Mouse (Mus musculus): Measurements from ENCODE around the gene Tm7sf3. TPM values are rescaled to one million over a fixed set of nuclear protein-coding genes. Genes with fewer than 3 reads are reported as not detected.
A peak's percentile ranks its signal among the peaks of the same experiment; 100 is the strongest.

Tm7sf3 gene
- polyA plus RNA-seq, 1 experiment from 2014 or later = 25.2 TPM

DNA sequence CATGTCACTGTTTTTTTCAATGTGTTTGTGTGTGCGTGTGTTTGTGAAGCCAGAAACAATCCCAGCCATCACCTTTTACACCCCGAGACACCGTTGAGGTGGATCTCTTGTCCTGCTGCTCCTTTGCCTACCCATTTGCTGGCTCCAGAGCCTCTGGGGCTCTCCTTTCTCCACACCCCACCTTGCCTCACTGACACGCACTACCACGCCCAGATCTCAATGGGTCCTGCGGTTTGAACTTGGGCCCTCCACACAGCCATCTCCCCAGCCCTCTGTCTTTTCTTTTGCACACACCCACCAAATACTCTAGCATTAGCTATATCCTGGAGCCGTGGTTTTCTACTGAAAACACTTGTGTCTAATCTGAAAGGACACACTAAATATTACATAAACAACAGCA lies 30.7 kb downstream of the Tm7sf3 start:
- no peaks in the 10 kb centered on the region for H3K9me3 ChIP-seq (replicated peaks)
- no peaks in the 10 kb centered on the region for H3K27me3 ChIP-seq
- peak overlapping the region; percentile 49; the same call in 1 of the 2 replicates for H3K9ac ChIP-seq
- H3K4me2 ChIP-seq = peak overlapping the region; percentile 65
- ATAC-seq (ENCODE audit: insufficient read depth) = peak; percentile 88
- WGBS (ENCODE audit: insufficient replicate concordance) = 44% methylated on average over 7 of the region's 7 CpGs
- H3K27ac ChIP-seq (replicated peaks) = peak overlapping the region; percentile 98
- H3K4me1 ChIP-seq (replicated peaks) = peaks cover 63% of the 10 kb centered on the region
- H3K4me3 ChIP-seq (replicated peaks) = peak overlapping the region; percentile 22
- peaks cover 83% of the 10 kb centered on the region for H3K36me3 ChIP-seq (replicated peaks)

DNA sequence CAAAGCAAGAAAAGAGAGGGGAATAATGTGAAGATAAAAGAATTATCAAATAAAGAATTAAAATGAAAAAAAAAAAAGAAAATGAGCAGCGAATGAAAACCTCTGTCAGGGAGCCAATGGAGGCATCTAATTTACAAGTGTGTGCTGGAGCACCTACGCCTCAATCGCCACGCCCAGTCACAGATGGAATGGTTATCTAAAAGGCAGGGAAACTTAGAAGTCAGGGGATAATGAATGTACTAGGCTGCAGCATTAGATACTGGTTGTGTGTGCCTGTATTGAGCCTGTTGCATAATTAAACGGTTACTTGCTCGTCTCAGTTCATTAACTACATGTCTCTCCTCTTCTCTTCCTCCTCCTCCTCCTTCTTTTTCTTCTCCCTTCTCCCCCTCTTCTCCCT lies 31.2 kb downstream of the Tm7sf3 start:
- peak overlapping the region; percentile 49; the same call in 1 of the 2 replicates for H3K9ac ChIP-seq
- H3K9me3 ChIP-seq (replicated peaks) = no peaks in the 10 kb centered on the region
- H3K4me1 ChIP-seq (replicated peaks) = peaks cover 63% of the 10 kb centered on the region
- H3K27ac ChIP-seq (replicated peaks) = peak overlapping the region; percentile 98
- peaks cover 83% of the 10 kb centered on the region for H3K36me3 ChIP-seq (replicated peaks)
- no peaks in the 10 kb centered on the region for H3K27me3 ChIP-seq
- ATAC-seq (ENCODE audit: insufficient read depth) = peak; percentile 90
- 18% methylated on average over 6 of the region's 6 CpGs for WGBS (ENCODE audit: insufficient replicate concordance)
- peak overlapping the region; percentile 22 for H3K4me3 ChIP-seq (replicated peaks)
- peak overlapping the region; percentile 65 for H3K4me2 ChIP-seq

- Histone ChIP-seq H3K27ac (replicated peaks) (no peak overlapping the region), H3K36me3 (replicated peaks) (peaks cover 94% of the 10 kb centered on the region), H3K9me3 (replicated peaks) (no peaks in the 10 kb centered on the region), H3K4me3 (replicated peaks) (no peak overlapping the region), H3K27me3 (no peaks in the 10 kb centered on the region), H3K4me1 (replicated peaks) (no peaks in the 10 kb centered on the region), H3K4me2 (no peak overlapping the region), H3K9ac (no peak overlapping the region)
- WGBS (ENCODE audit: insufficient replicate concordance) = 82% methylated on average over 10 of the region's 10 CpGs
- no peak for ATAC-seq (ENCODE audit: insufficient read depth)
Measured at GRCm38 (mm10) chr6:146603651-146604050, 39.0 kb downstream of the Tm7sf3 start.

DNA sequence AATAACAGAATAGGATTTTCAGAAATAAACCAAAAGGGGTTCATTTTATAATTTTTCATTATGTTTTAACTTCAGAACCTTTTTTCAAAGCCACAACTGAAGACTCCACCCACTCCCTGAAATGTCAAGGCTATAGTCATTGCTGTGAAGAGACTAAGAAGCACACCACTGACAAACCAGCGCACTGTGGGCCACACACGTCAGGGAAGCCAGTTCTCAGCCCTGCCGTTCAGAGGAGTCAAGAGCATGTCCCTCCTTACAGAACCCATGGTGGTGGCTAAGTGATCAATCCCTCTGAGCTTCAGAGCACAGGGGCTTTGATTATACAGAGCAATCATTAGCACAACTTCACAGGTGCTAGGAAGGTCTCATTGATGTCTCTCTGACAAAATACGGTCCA lies 40.0 kb downstream of the Tm7sf3 start:
- peaks cover 92% of the 10 kb centered on the region for H3K36me3 ChIP-seq (replicated peaks)
- H3K4me2 ChIP-seq = no peak overlapping the region
- 85% methylated on average over 4 of the region's 4 CpGs for WGBS (ENCODE audit: insufficient replicate concordance)
- H3K27ac ChIP-seq (replicated peaks) = no peak overlapping the region
- H3K4me1 ChIP-seq (replicated peaks) = no peaks in the 10 kb centered on the region
- no peak for ATAC-seq (ENCODE audit: insufficient read depth)
- no peaks in the 10 kb centered on the region for H3K9me3 ChIP-seq (replicated peaks)
- no peak overlapping the region for H3K9ac ChIP-seq
- H3K4me3 ChIP-seq (replicated peaks) = no peak overlapping the region
- no peaks in the 10 kb centered on the region for H3K27me3 ChIP-seq

- WGBS (ENCODE audit: insufficient replicate concordance) = 83% methylated on average over 5 of the region's 5 CpGs
- Histone ChIP-seq H3K27ac (replicated peaks) (no peak overlapping the region), H3K9me3 (replicated peaks) (no peaks in the 10 kb centered on the region), H3K27me3 (no peaks in the 10 kb centered on the region), H3K4me1 (replicated peaks) (peaks cover 12% of the 10 kb centered on the region; the same call in 1 of the 2 replicates), H3K4me2 (no peak overlapping the region), H3K9ac (no peak overlapping the region), H3K36me3 (replicated peaks) (peaks cover 53% of the 10 kb centered on the region), H3K4me3 (replicated peaks) (no peak overlapping the region)
- ATAC-seq (ENCODE audit: insufficient read depth) = no peak
Measured at GRCm38 (mm10) chr6:146585134-146585533, 57.5 kb downstream of the Tm7sf3 start.

- Histone ChIP-seq H3K4me1 (replicated peaks) (peaks cover 16% of the 10 kb centered on the region), H3K36me3 (replicated peaks) (peaks cover 37% of the 10 kb centered on the region), H3K4me2 (no peak overlapping the region), H3K4me3 (replicated peaks) (no peak overlapping the region), H3K27ac (replicated peaks) (no peak overlapping the region), H3K27me3 (no peaks in the 10 kb centered on the region), H3K9me3 (replicated peaks) (no peaks in the 10 kb centered on the region), H3K9ac (no peak overlapping the region)
- ATAC-seq (ENCODE audit: insufficient read depth) = no peak
- 74% methylated on average over 2 of the region's 2 CpGs for WGBS (ENCODE audit: insufficient replicate concordance)
Measured at GRCm38 (mm10) chr6:146583366-146584046, 59.1 kb downstream of the Tm7sf3 start.

- H3K4me1 ChIP-seq (replicated peaks) = peaks cover 32% of the 10 kb centered on the region
- WGBS (ENCODE audit: insufficient replicate concordance) = 5% methylated on average over 2 of the region's 2 CpGs
- H3K4me3 ChIP-seq (replicated peaks) = no peak overlapping the region; the same call in 1 of the 2 replicates
- H3K9ac ChIP-seq = no peak overlapping the region
- no peak overlapping the region for H3K27ac ChIP-seq (replicated peaks)
- peaks cover 10% of the 10 kb centered on the region; the same call in 1 of the 2 replicates for H3K36me3 ChIP-seq (replicated peaks)
- ATAC-seq (ENCODE audit: insufficient read depth) = no peak
- H3K27me3 ChIP-seq = no peaks in the 10 kb centered on the region
- H3K4me2 ChIP-seq = peak overlapping the region; percentile 37
- H3K9me3 ChIP-seq (replicated peaks) = no peaks in the 10 kb centered on the region
Measured at GRCm38 (mm10) chr6:146580381-146580926, 62.2 kb downstream of the Tm7sf3 start.

- H3K36me3 ChIP-seq (replicated peaks) = peaks cover 6% of the 10 kb centered on the region; the same call in 1 of the 2 replicates
- no peak for ATAC-seq (ENCODE audit: insufficient read depth)
- no peaks in the 10 kb centered on the region for H3K27me3 ChIP-seq
- peak overlapping the region; percentile 98 for H3K9ac ChIP-seq
- peak overlapping the region; percentile 85 for H3K4me2 ChIP-seq
- WGBS (ENCODE audit: insufficient replicate concordance) = 3% methylated on average over 7 of the region's 7 CpGs
- peak overlapping the region; percentile 99 for H3K27ac ChIP-seq (replicated peaks)
- no peaks in the 10 kb centered on the region for H3K9me3 ChIP-seq (replicated peaks)
- peak overlapping the region; percentile 93 for H3K4me3 ChIP-seq (replicated peaks)
- H3K4me1 ChIP-seq (replicated peaks) = peaks cover 41% of the 10 kb centered on the region
Measured at GRCm38 (mm10) chr6:146578586-146578985, 64.0 kb downstream of the Tm7sf3 start.

DNA sequence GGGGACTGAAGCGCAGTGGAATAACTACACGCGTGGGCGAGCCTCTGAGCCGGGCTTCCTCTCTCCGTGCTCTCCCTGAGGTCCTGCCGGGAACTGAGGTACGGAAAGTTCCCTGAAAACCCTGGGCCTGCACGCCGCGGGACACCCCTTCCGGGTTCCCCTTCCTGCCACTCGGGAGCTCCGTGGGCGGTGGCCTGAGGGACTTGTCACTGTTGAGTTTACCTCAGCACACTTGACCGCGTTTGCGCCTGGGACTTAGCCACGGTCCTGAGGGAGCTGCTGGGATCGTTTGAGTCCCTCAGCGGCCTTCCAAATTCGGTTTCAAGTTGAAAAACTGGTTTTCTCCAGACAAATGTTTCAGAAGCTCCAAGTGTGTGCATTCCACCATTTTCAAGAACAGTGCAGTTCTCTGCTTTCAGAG lies 64.5 kb downstream of the Tm7sf3 start:
- peak; percentile 70 for ATAC-seq (ENCODE audit: insufficient read depth)
- H3K9me3 ChIP-seq (replicated peaks) = no peaks in the 10 kb centered on the region
- H3K36me3 ChIP-seq (replicated peaks) = peaks cover 6% of the 10 kb centered on the region; the same call in 1 of the 2 replicates
- H3K4me3 ChIP-seq (replicated peaks) = peak overlapping the region; percentile 93
- no peaks in the 10 kb centered on the region for H3K27me3 ChIP-seq
- under 1% methylated on average over 22 of the region's 22 CpGs for WGBS (ENCODE audit: insufficient replicate concordance)
- peaks cover 41% of the 10 kb centered on the region for H3K4me1 ChIP-seq (replicated peaks)
- H3K4me2 ChIP-seq = peak overlapping the region; percentile 85
- peak overlapping the region; percentile 99 for H3K27ac ChIP-seq (replicated peaks)
- H3K9ac ChIP-seq = peak overlapping the region; percentile 98

- Histone ChIP-seq H3K27ac (replicated peaks) (peak within 1 kb of the TSS; percentile 99), H3K27me3 (no peaks in the 10 kb centered on the region), H3K4me2 (peak within 1 kb of the TSS; percentile 85), H3K9ac (peak within 1 kb of the TSS; percentile 98), H3K9me3 (replicated peaks) (no peaks in the 10 kb centered on the region), H3K4me1 (replicated peaks) (peaks cover 40% of the 10 kb centered on the region), H3K36me3 (replicated peaks) (peaks cover 3% of the 10 kb centered on the region; the same call in 1 of the 2 replicates), H3K4me3 (replicated peaks) (peak within 1 kb of the TSS; percentile 93)
- under 1% methylated on average over 77 of the region's 77 CpGs for WGBS (ENCODE audit: insufficient replicate concordance)
- peak; percentile 92 for ATAC-seq (ENCODE audit: insufficient read depth)
Measured at GRCm38 (mm10) chr6:146577310-146578109, 65.1 kb downstream of the Tm7sf3 start, which contains the start of gene Ints13. Ints13 (minus strand) TSS chr6:146577835.

GRCm38 (mm10) chr6:146576903-146577302 lies 65.7 kb downstream of the Tm7sf3 start, which contains the start of gene Fgfr1op2:
Fgfr1op2 (plus strand) TSS chr6:146577203.
- H3K9ac ChIP-seq = peak within 1 kb of the TSS; percentile 98
- peaks cover 36% of the 10 kb centered on the region for H3K4me1 ChIP-seq (replicated peaks)
- peaks cover 3% of the 10 kb centered on the region; the same call in 1 of the 2 replicates for H3K36me3 ChIP-seq (replicated peaks)
- ATAC-seq (ENCODE audit: insufficient read depth) = no peak; the same call in 1 of the 2 replicates
- H3K9me3 ChIP-seq (replicated peaks) = no peaks in the 10 kb centered on the region
- peak within 1 kb of the TSS; percentile 93 for H3K4me3 ChIP-seq (replicated peaks)
- peak within 1 kb of the TSS; percentile 85 for H3K4me2 ChIP-seq
- WGBS (ENCODE audit: insufficient replicate concordance) = 0% methylated on average over 13 of the region's 13 CpGs
- H3K27ac ChIP-seq (replicated peaks) = peak within 1 kb of the TSS; percentile 99
- H3K27me3 ChIP-seq = no peaks in the 10 kb centered on the region

Data from liver, embryonic 15.5 days (tissue).